Mouse (Mus musculus) brain, embryonic 14.5 days (tissue): ENCODE measurements at regions not wholly inside any gene's neighbourhood (a gene's known extent, or its start where the extent isn't known, plus 50 kb on each side); places are given as distances from the start of the nearest gene placed in this dataset.

Source experiments
- CTCF ChIP-seq: fragments of 200-500 bp; IDR thresholded peaks from 2 replicates; pipeline ENCODE4 v1.5.1; 2012; ENCODE audit warnings: inconsistent platforms, mild to moderate bottlenecking, moderate library complexity, borderline replicate concordance; ENCODE audit not compliant: insufficient read depth, insufficient read length; ENCODE audit errors: extremely low read depth
- POLR2A ChIP-seq: fragments of 200-500 bp; IDR thresholded peaks from 2 replicates; pipeline ENCODE4 v1.6.1; 2012; ENCODE audit warnings: mild to moderate bottlenecking, inconsistent platforms, borderline replicate concordance; ENCODE audit not compliant: poor library complexity, insufficient read depth, insufficient read length, severe bottlenecking; ENCODE audit errors: extremely low read depth

DNA sequence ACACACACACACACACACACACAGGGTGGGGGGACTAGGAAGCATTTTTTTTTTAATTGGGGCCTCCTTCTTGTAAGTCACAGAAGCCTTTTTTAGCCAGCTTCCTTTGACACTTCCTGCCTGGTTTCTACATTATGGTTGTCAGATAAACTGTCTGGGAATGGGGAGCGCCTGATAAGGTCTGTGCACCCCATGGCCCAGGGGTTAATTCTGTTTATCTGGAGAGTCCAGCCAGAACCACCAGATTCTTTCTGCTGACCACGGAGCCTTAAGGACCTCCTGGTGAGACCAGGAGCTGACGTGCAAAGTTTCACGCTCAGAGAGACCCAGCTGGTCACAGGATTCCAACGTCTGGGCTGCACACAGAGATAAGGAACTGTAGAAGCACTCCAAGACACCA is 153.4 kb downstream of the Cand1 start:
- TF ChIP-seq CTCF = no peak
- TF ChIP-seq POLR2A = no peak
